Mouse (Mus musculus) heart, postnatal 0 days (tissue): Measurements from ENCODE around the gene Nos1ap. TPM values are rescaled to one million over a fixed set of nuclear protein-coding genes. Genes with fewer than 3 reads are reported as not detected.

Experiments used
- ATAC-seq: fragments of 200-750 bp; cut with Nextera tagmentation; 2 replicates; pipeline ENCODE4 v1.8.0; 2017; ENCODE audit warnings: low read depth, moderate number of reproducible peaks, moderate library complexity; ENCODE audit not compliant: insufficient read depth
- DNase-seq: peaks from one replicate; pipeline ENCODE4 v3.0.0-alpha.2; 2016; ENCODE audit warnings: low spot score
- H3K27ac ChIP-seq: fragments of 300-500 bp; sonication (generic); 2 replicates; pipeline ENCODE4 v1.5.1; 2014; ENCODE audit warnings: low read depth, mild to moderate bottlenecking
- H3K27me3 ChIP-seq: fragments of 300-500 bp; sonication (generic); 2 replicates; pipeline ENCODE4 v1.6.1; 2014; ENCODE audit warnings: low read length, mixed read lengths; ENCODE audit not compliant: control insufficient read depth, insufficient read depth
- H3K36me3 ChIP-seq: fragments of 300-500 bp; sonication (generic); replicated peaks from 2 replicates; pipeline ENCODE4 v1.6.1; 2014; ENCODE audit warnings: low read length, mixed read lengths; ENCODE audit not compliant: control insufficient read depth, insufficient read depth
- H3K4me1 ChIP-seq: fragments of 300-500 bp; sonication (generic); 2 replicates; pipeline ENCODE4 v1.6.1; 2014; ENCODE audit warnings: antibody characterized with exemption; ENCODE audit not compliant: control insufficient read depth, insufficient read depth
- H3K4me2 ChIP-seq: fragments of 300-500 bp; sonication (generic); 2 replicates; pipeline ENCODE4 v1.6.1; 2014; ENCODE audit warnings: low read depth, mild to moderate bottlenecking, low read length, moderate library complexity
- H3K4me3 ChIP-seq: fragments of 300-500 bp; sonication (generic); 2 replicates; pipeline ENCODE4 v1.5.1; 2014; ENCODE audit warnings: low read depth, low read length
- H3K9ac ChIP-seq: fragments of 300-500 bp; sonication (generic); replicated peaks from 2 replicates; pipeline ENCODE4 v1.6.1; 2014; ENCODE audit warnings: low read depth, low read length, mixed read lengths
- H3K9me3 ChIP-seq: fragments of 300-500 bp; sonication (generic); replicated peaks from 2 replicates; pipeline ENCODE4 v1.6.1; 2016; ENCODE audit warnings: low read length; ENCODE audit not compliant: control insufficient read depth
- CTCF ChIP-seq: IDR thresholded peaks from 2 replicates; pipeline ENCODE4 v1.5.1; 2016; ENCODE audit warnings: antibody characterized with exemption, control low read depth, low read depth
- EP300 ChIP-seq: IDR thresholded peaks from 2 replicates; pipeline ENCODE4 v1.6.1; 2016; ENCODE audit warnings: antibody characterized with exemption, low read depth
- WGBS: fragments of 180-500 bp; shearing (Covaris S2); extraction: QIAGEN DNeasy Blood & Tissue Kit; methylation state at CpG from one replicate; pipeline ENCODE4 v1.1.7; 2014; 5-methylcytosine and 5-hydroxymethylcytosine counted together
- polyA plus RNA-seq: library from polyadenylated mRNA; unstranded; fragments of >200 nt; fragmentation: Nextera tagmentation; extraction: Ambion mirVana; gene quantifications from 2 replicates; pipeline ENCODE4 v1.2.1, GENCODE M21; 2015
- total RNA-seq: library from RNA; depleted of rRNA; stranded (reverse); fragments of >200 nt; gene quantifications from 2 replicates; pipeline ENCODE4 v1.2.3, GENCODE M21; 2014; ENCODE audit warnings: low replicate concordance

Nos1ap gene
- total and polyA plus RNA-seq, 2 experiments from 2014 or later, result 0.99 to 10.3 TPM

DNA sequence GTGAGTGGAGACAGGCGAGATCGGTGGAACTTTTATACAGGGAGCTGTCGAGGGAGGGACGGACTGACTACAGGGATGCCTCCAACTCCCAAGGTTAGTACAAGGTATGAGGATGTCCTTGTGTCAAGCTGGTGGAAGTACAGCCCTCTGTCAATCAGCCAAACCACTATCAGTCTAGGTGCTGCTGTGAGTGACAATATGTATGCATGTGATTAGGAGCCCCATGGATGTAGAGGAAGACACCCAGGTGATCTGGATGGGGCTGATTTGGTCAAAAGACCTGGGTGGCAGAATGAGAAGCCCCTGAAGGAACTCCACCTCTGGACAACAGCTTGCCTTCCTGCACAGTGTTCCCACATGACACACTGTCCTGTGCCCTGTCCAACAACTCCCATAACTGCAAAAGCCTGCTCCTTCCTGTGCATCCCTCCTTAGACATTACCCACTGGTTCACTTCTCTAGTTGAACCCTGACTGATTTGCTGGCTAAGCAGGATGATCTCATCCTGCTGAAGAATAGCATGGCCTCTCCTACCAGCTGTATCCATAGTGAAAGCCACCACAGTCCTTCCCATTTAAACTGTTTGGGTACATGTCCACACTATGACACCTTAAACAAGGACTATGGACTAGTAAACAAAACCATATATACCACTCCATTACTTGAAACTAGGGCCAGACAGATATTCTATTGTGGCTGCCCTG is 35.3 kb downstream of the Nos1ap start:
- Histone ChIP-seq H3K27ac (peak overlapping the region; percentile 69), H3K4me1 (peaks cover 37% of the 10 kb centered on the region), H3K27me3 (no peaks in the 10 kb centered on the region), H3K36me3 (no peaks in the 10 kb centered on the region), H3K9ac (no peak overlapping the region), H3K4me2 (no peak overlapping the region), H3K9me3 (0 out of 2 replicates have a peak, but pooled peaks cover 3% of the 10 kb centered on the region), H3K4me3 (no peak overlapping the region)
- DNase-seq (peak; percentile 34), ATAC-seq (peak; percentile 62)
- 75% methylated on average over 4 of the region's 4 CpGs for WGBS
- TF ChIP-seq CTCF (no peak), EP300 (no peak)

DNA sequence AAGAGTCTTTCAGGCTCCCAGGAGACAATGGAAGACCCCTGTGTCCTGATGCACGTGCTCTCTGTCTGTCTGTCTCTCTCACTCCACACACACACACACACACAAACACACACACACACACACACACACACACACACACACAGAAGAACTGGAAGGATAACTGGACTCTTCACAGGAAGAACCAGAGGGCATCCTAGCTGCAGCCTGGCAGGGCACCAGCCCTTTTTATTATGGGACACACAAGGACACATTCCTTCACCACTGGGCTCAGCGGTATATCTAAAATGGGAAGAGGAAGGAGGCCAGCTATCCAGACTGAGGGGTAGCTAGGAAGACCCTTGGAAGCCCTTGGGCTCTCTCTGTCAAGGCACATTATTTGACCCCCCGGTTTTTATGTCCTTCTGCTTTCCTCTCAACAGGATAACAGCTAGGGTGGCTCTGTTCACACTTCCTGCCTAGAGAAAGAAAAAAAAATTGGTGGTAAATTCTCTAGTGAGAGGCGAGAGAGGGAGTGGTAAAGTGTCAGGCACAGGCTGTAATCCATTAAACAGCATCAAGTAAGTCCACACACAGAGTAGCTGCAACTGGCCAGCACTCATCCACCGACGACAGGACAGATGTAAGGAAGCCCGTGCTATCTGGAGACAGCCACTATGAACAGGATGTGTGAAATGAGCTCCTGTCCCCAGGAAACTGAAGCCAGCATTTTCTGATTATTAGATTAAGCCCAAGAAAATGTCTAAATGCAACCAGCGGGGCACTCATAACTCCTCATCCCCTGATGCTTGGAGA is 38.8 kb downstream of the Nos1ap start:
- peaks cover 51% of the 10 kb centered on the region for H3K4me1 ChIP-seq
- DNase-seq (peak; percentile 39), ATAC-seq (no peak)
- no peaks in the 10 kb centered on the region for H3K36me3 ChIP-seq
- H3K27me3 ChIP-seq, result no peaks in the 10 kb centered on the region
- WGBS, result 9% methylated on average over 8 of the region's 8 CpGs
- no peak overlapping the region for H3K4me3 ChIP-seq
- H3K9ac ChIP-seq, result no peak overlapping the region
- 0 out of 2 replicates have a peak, but pooled peaks cover 3% of the 10 kb centered on the region for H3K9me3 ChIP-seq
- TF ChIP-seq EP300 (no peak), CTCF (no peak)
- no peak overlapping the region for H3K4me2 ChIP-seq
- H3K27ac ChIP-seq, result peak overlapping the region; percentile 79

DNA sequence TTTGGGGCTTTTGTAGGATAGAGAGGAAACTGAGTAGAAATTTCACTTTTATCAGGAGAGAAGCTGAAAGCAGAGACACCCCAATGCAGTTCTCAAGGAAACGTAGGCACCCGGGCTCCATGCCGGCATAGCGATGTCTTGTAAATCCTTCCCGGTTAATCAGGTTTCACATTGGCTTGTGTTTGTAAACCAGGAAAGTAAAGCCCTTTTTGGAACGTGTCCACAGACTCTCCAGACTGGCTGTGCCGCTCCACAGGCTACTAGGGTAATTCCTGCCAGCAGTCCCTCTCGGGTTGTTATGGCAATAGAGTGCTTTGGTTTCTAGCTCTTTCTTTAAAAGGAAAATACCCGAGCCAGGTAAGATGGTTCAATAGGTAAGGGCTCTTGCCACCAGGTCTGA is 40.6 kb downstream of the Nos1ap start:
- H3K27me3 ChIP-seq, result no peaks in the 10 kb centered on the region
- no peak overlapping the region for H3K4me3 ChIP-seq
- H3K9ac ChIP-seq, result no peak overlapping the region
- peak overlapping the region; percentile 47 for H3K27ac ChIP-seq
- H3K9me3 ChIP-seq, result 0 out of 2 replicates have a peak, but pooled peaks cover 3% of the 10 kb centered on the region
- 50% methylated on average over 9 of the region's 9 CpGs for WGBS
- H3K4me2 ChIP-seq, result peak overlapping the region; percentile 12
- H3K4me1 ChIP-seq, result peaks cover 43% of the 10 kb centered on the region
- DNase-seq (peak; percentile 78), ATAC-seq (peak; percentile 53; the same call in 1 of the 2 replicates)
- TF ChIP-seq EP300 (no peak), CTCF (no peak)
- H3K36me3 ChIP-seq, result no peaks in the 10 kb centered on the region

DNA sequence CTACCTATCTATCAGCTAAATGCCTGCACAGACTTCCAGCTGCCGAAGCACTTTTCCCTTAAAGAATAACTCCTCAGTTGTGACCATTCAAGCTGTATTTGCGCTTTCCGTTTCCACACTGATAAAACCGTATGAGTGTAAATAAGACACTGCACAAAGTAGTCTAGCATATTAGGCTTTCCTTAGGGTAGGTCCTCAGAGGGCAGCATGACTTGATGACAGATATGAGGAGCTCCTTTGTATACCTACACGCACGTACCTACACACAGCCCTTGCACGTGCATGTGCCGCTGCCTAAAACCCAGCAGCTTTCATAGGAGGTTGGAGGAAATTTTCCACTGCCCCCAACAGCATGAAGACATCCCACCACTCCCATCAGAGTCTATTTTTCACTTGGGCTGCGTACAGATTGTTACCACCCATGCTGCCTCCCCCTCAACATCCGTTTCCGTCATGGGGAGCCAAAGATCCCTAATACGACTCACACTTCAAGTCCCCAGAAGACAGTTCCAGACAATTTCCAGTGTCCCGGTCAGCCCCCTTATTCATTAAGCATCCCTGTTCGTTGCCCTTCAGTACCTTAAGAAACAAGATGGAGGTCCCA is 41.4 kb downstream of the Nos1ap start:
- no peak overlapping the region for H3K4me3 ChIP-seq
- H3K9ac ChIP-seq, result no peak overlapping the region
- no peak overlapping the region for H3K4me2 ChIP-seq
- TF ChIP-seq CTCF (no peak), EP300 (no peak)
- H3K4me1 ChIP-seq, result peaks cover 37% of the 10 kb centered on the region
- WGBS, result 74% methylated on average over 14 of the region's 14 CpGs
- no peak overlapping the region for H3K27ac ChIP-seq
- no peaks in the 10 kb centered on the region for H3K36me3 ChIP-seq
- H3K9me3 ChIP-seq, result 0 out of 2 replicates have a peak, but pooled peaks cover 3% of the 10 kb centered on the region
- ATAC-seq (no peak), DNase-seq (no peak)
- H3K27me3 ChIP-seq, result no peaks in the 10 kb centered on the region

DNA sequence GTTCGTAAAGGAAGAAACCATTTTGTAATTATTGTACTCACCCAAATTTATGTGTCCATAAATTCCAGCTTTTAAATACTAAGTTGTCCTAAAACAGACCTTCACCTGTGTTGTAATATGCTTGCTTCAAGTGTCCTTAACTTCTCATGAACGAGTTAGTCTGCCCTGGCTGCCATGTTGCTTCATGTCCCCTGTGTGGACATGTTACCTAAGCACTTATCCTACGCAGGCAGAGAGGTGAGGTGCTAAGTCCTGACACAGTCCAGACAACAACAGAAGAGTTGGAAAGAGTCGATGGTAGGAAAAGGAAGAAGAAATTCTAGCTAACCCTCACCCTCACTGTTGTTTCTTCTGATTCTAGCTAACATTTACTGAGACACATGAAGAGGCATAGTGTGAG is 43.4 kb downstream of the Nos1ap start:
- H3K27me3 ChIP-seq, result no peaks in the 10 kb centered on the region
- H3K4me1 ChIP-seq, result peaks cover 31% of the 10 kb centered on the region
- WGBS, result 70% methylated on average over 4 of the region's 4 CpGs
- H3K9ac ChIP-seq, result no peak overlapping the region
- H3K4me2 ChIP-seq, result no peak overlapping the region
- DNase-seq (no peak), ATAC-seq (no peak)
- no peak overlapping the region for H3K27ac ChIP-seq
- TF ChIP-seq CTCF (no peak), EP300 (no peak)
- 0 out of 2 replicates have a peak, but pooled peaks cover 3% of the 10 kb centered on the region for H3K9me3 ChIP-seq
- no peak overlapping the region for H3K4me3 ChIP-seq
- H3K36me3 ChIP-seq, result no peaks in the 10 kb centered on the region
